Mouse (Mus musculus) forebrain, embryonic 15.5 days (tissue): ENCODE data around the gene Foxo1. TPM values are rescaled to one million over a fixed set of nuclear protein-coding genes. Genes with fewer than 3 reads are reported as not detected.

Experiments
- ATAC-seq: fragments of 200-750 bp; cut with Nextera tagmentation; replicated peaks from 2 replicates; pipeline ENCODE4 v1.8.0; 2017; ENCODE audit warnings: mild to moderate bottlenecking, moderate TSS enrichment, moderate library complexity
- H3K27ac ChIP-seq: fragments of 300-500 bp; sonication (generic); replicated peaks from 2 replicates; pipeline ENCODE4 v1.5.1; 2015; ENCODE audit warnings: mild to moderate bottlenecking, inconsistent platforms
- H3K27me3 ChIP-seq: fragments of 300-500 bp; sonication (generic); 2 replicates; pipeline ENCODE4 v1.6.1; 2015; ENCODE audit warnings: inconsistent platforms
- H3K36me3 ChIP-seq: fragments of 300-500 bp; sonication (generic); 2 replicates; pipeline ENCODE4 v1.6.1; 2015; ENCODE audit warnings: mild to moderate bottlenecking, inconsistent platforms
- H3K4me1 ChIP-seq: fragments of 300-500 bp; sonication (generic); 2 replicates; pipeline ENCODE4 v1.6.1; 2015; ENCODE audit warnings: inconsistent platforms
- H3K4me2 ChIP-seq: fragments of 300-500 bp; sonication (generic); replicated peaks from 2 replicates; pipeline ENCODE4 v1.6.1; 2015; ENCODE audit warnings: mild to moderate bottlenecking, inconsistent platforms
- H3K4me3 ChIP-seq: fragments of 300-500 bp; sonication (generic); 2 replicates; pipeline ENCODE4 v1.5.1; 2015; ENCODE audit warnings: mild to moderate bottlenecking, inconsistent platforms
- H3K9ac ChIP-seq: fragments of 300-500 bp; sonication (generic); replicated peaks from 2 replicates; pipeline ENCODE4 v1.6.1; 2015; ENCODE audit warnings: mild to moderate bottlenecking, inconsistent platforms
- H3K9me3 ChIP-seq: fragments of 300-500 bp; sonication (generic); 2 replicates; pipeline ENCODE4 v1.6.1; 2016; ENCODE audit warnings: inconsistent platforms
- WGBS: fragments of 180-500 bp; shearing (Covaris S2); methylation state at CpG from one replicate; pipeline ENCODE4 v1.1.7; 2015; ENCODE audit warnings: mixed read lengths; 5-methylcytosine and 5-hydroxymethylcytosine counted together
- polyA plus RNA-seq: library from polyadenylated mRNA; unstranded; fragments of >200 nt; fragmentation: Nextera tagmentation; extraction: Ambion mirVana; gene quantifications from 2 replicates; pipeline ENCODE4 v1.2.1, GENCODE M21; 2015

Foxo1 gene
- 3.6 and 3.8 TPM in 2 replicates for polyA plus RNA-seq

DNA sequence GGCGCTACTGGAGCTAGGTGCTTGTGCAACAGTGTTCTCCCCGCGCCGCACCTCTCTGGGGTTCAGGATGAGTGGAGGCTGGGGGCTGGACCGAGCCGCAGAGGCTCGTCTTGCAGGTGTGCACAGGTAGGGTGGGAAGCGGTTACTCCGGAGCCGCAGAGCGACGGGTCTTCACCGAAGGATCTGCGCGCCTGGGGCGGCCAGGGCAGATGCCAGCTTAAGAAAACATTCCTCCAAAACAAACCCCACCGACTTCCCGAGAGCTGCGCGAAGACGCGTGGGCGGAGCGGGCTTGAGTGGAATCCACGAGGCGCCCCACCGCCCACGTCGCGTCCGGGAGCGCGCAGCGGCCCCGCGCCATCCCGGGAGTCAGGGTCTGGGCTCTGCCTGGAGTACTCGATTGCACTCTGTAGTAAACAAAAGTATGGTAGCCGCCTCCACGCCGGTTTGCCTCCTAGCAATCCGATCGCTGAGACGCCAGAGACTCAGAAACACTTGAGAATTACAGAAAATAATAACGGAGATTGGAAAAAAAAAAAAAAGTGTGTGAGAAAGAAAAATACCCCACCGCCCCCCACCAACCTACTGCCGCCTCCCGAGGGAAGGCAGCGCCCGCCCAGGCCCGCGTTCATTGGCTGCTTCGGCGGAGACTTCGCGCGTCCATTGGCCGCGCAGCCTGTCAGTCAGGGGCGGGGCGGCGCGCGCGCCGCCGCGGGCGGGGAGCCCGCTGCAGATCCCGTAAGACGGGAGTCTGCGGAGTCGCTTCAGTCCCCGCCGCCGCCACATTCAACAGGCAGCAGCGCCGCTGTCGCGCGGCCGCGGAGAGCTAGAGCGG lies at the start of gene Foxo1:
TSS of gene Foxo1 (plus strand) at position 685 of the 835 bp plus-strand sequence.
- peak within 1 kb of the TSS; percentile 42; the same call in 1 of the 2 replicates for H3K27ac ChIP-seq
- WGBS = under 1% methylated on average over 83 of the region's 85 CpGs
- ATAC-seq = peak; percentile 98

DNA sequence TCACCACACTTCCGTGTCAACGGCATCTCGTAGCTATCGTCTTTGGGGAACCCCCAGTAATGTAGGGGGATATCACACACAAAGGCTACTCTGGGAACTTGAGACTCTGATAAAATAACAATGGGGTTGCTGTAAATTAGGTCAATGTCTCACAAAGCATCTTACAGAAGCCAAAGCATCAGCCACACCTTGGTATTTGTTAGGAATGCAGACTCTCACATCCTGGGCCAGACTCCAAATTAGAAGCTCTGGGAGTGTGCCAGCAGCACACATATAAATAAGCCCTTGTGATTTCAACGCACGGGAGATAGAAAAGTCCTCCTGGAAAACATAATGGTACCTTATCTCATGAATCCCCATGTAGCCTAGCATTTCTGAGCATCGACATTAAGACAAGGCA lies 49.3 kb upstream of the Foxo1 start:
- H3K4me2 ChIP-seq = no peak overlapping the region
- H3K4me3 ChIP-seq = no peak overlapping the region
- H3K27ac ChIP-seq = no peak overlapping the region
- no peaks in the 10 kb centered on the region for H3K36me3 ChIP-seq
- H3K27me3 ChIP-seq = no peaks in the 10 kb centered on the region
- no peaks in the 10 kb centered on the region for H3K9me3 ChIP-seq
- ATAC-seq = no peak
- no peaks in the 10 kb centered on the region for H3K4me1 ChIP-seq
- no peak overlapping the region for H3K9ac ChIP-seq
- 72% methylated on average over 7 of the region's 7 CpGs for WGBS

More for the DNA sequence above, at the start of gene Foxo1:
- Histone ChIP-seq H3K4me2 (peak within 1 kb of the TSS; percentile 92), H3K4me1 (peaks cover 37% of the 10 kb centered on the region), H3K36me3 (no peaks in the 10 kb centered on the region), H3K27me3 (peaks cover 36% of the 10 kb centered on the region), H3K9ac (peak within 1 kb of the TSS; percentile 61), H3K4me3 (peak within 1 kb of the TSS; percentile 94), H3K9me3 (no peaks in the 10 kb centered on the region)

DNA sequence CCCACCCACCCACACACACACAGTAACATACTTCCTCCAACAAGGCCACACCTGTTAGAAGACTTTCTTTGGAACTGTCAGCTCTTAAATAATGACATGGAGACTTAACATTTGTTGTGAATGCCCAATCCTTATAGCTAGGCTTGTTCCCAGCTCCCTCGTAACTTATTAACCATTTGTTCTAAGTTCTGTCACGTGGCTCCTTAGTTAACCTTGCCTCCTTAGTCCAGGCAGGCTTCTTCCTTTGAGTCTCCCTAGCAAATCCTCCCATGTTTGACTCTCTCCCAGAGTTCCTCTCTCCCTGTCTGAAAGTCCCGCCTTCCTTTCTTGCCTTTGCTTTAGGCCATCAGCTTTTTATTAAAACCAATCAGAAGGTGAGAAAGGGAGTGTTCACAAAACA lies 47.1 kb upstream of the Foxo1 start:
- Histone ChIP-seq H3K4me1 (no peaks in the 10 kb centered on the region), H3K4me3 (no peak overlapping the region), H3K4me2 (no peak overlapping the region), H3K27ac (no peak overlapping the region), H3K9me3 (no peaks in the 10 kb centered on the region), H3K9ac (no peak overlapping the region), H3K27me3 (no peaks in the 10 kb centered on the region), H3K36me3 (no peaks in the 10 kb centered on the region)
- ATAC-seq = no peak
- WGBS = 74% methylated on average over 3 of the region's 3 CpGs

DNA sequence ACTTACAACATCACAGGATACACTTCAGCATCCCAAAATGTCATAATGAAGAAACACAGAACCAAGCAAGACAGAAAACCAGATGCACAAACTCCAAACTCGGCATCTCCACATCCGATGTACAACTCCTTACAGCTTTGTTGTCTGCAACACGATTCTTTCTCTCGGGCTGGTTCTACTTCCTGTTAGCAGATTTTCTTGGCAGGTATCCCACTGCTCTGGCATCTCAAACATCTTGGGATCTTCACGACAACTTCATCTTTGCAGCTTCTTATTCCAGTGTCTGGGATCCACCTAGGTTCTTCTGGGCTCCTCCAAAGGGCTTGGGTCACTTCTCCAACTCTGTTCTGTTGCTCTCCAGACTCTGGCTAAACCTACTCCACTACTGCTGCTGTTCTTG lies 46.2 kb upstream of the Foxo1 start:
- H3K36me3 ChIP-seq = no peaks in the 10 kb centered on the region
- ATAC-seq = no peak
- H3K4me2 ChIP-seq = no peak overlapping the region
- 77% methylated on average over 5 of the region's 5 CpGs for WGBS
- H3K27me3 ChIP-seq = no peaks in the 10 kb centered on the region
- H3K4me3 ChIP-seq = no peak overlapping the region
- H3K4me1 ChIP-seq = no peaks in the 10 kb centered on the region
- no peak overlapping the region for H3K27ac ChIP-seq
- no peak overlapping the region for H3K9ac ChIP-seq
- no peaks in the 10 kb centered on the region for H3K9me3 ChIP-seq

DNA sequence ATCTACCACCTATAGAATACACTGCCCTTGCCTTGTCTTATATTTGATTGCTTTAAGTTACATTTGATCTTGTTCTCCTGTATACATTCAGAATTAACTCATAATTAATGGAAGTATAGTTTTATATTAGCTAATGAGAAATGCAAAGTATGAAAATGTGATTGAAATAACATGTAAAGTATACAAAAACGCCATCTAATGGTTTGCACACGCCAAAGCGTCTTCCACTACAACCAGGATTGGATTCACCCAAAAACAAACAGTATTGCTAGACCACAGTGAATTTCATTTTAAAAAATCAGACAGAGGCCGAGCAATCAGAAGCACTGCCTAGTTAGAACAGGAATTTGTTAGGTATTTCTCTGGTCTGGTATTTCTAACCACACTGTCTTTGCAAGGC lies 31.6 kb upstream of the Foxo1 start:
- ATAC-seq = no peak
- Histone ChIP-seq H3K36me3 (no peaks in the 10 kb centered on the region), H3K4me2 (no peak overlapping the region), H3K9me3 (no peaks in the 10 kb centered on the region), H3K27me3 (no peaks in the 10 kb centered on the region), H3K9ac (no peak overlapping the region), H3K27ac (no peak overlapping the region), H3K4me3 (no peak overlapping the region), H3K4me1 (no peaks in the 10 kb centered on the region)
- WGBS = 82% methylated on average over 4 of the region's 4 CpGs

DNA sequence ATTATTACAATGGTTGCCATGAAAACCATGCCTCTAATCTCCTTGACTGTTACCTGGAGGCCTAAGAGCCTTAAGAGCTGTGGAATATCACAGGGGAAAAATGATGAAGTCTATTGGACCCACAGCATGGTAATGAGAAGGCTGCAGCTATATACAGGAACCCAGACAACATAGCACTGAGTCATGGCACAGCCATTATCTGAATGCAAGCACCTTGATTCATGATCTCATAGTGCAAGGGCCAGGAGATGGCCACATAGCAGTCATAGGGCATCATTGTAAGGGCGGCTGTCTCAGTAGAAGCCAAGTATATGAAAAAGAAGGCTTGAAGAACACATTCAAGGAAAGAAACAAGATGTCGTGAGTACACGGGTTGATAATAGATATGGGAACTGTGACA lies 31.0 kb upstream of the Foxo1 start:
- H3K36me3 ChIP-seq = no peaks in the 10 kb centered on the region
- H3K9me3 ChIP-seq = no peaks in the 10 kb centered on the region
- H3K27me3 ChIP-seq = no peaks in the 10 kb centered on the region
- ATAC-seq = no peak
- no peaks in the 10 kb centered on the region for H3K4me1 ChIP-seq
- H3K4me2 ChIP-seq = no peak overlapping the region
- no peak overlapping the region for H3K9ac ChIP-seq
- no peak overlapping the region for H3K4me3 ChIP-seq
- 81% methylated on average over 3 of the region's 3 CpGs for WGBS
- no peak overlapping the region for H3K27ac ChIP-seq

DNA sequence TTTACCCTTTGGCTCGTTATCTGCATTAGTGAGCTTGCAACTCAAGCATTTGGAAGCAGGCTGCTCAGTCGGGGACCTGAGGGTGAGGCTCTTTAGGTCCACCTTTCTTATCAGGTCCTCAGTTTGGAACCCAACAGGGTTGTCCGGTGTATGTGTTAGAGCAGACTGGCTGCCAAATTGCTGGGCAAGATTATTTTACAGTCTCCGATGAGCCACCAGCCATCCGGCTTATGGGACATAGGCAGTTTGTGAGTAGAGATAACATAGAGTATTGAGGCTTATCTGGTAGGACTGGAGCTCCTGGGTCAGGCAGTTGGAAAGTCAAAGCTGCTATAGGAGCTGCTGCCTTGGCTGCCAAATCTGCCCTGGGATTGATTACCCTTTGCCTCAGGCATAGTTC lies 27.1 kb upstream of the Foxo1 start:
- no peak overlapping the region for H3K27ac ChIP-seq
- H3K4me2 ChIP-seq = no peak overlapping the region
- H3K9ac ChIP-seq = no peak overlapping the region
- no peak for ATAC-seq
- H3K4me1 ChIP-seq = no peaks in the 10 kb centered on the region
- no peaks in the 10 kb centered on the region for H3K27me3 ChIP-seq
- no peaks in the 10 kb centered on the region for H3K9me3 ChIP-seq
- H3K4me3 ChIP-seq = no peak overlapping the region
- WGBS = 77% methylated on average over 5 of the region's 5 CpGs
- no peaks in the 10 kb centered on the region for H3K36me3 ChIP-seq

DNA sequence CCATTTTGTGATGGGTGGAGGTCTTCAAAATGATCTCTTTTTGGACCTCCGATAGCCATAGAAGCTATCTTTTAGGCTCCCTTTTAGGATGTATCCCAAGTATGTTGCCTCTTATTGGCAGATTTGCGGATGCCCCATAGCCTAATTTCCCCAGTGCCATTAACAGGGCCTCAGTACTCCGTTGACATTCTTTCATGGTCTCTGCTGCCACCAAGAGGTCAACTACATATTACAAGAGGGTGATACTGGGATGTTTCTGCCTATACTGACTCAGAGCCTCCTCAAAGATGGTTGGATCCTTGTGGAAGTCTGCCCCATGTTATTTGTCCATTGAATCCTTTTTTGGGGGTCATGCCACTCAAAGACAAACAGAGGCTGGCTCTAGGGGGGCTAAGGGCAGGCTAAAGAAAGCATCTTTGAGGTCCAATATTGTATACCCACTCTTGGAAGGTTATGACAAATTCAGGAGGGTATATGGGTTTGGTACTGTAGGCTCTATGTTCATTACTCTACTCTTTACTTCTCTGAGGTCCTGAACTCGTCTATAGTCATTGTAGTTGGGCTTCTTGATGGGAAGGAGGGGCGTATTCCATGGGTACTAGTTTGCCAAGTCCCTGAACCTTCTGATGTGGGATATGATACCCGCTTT lies 25.6 kb upstream of the Foxo1 start:
- peak; percentile 78 for ATAC-seq
- no peaks in the 10 kb centered on the region for H3K27me3 ChIP-seq
- H3K36me3 ChIP-seq = no peaks in the 10 kb centered on the region
- H3K4me2 ChIP-seq = no peak overlapping the region
- no peaks in the 10 kb centered on the region for H3K4me1 ChIP-seq
- no peak overlapping the region for H3K4me3 ChIP-seq
- WGBS = 40% methylated on average over 6 of the region's 6 CpGs
- H3K9ac ChIP-seq = no peak overlapping the region
- H3K9me3 ChIP-seq = no peaks in the 10 kb centered on the region
- H3K27ac ChIP-seq = no peak overlapping the region

DNA sequence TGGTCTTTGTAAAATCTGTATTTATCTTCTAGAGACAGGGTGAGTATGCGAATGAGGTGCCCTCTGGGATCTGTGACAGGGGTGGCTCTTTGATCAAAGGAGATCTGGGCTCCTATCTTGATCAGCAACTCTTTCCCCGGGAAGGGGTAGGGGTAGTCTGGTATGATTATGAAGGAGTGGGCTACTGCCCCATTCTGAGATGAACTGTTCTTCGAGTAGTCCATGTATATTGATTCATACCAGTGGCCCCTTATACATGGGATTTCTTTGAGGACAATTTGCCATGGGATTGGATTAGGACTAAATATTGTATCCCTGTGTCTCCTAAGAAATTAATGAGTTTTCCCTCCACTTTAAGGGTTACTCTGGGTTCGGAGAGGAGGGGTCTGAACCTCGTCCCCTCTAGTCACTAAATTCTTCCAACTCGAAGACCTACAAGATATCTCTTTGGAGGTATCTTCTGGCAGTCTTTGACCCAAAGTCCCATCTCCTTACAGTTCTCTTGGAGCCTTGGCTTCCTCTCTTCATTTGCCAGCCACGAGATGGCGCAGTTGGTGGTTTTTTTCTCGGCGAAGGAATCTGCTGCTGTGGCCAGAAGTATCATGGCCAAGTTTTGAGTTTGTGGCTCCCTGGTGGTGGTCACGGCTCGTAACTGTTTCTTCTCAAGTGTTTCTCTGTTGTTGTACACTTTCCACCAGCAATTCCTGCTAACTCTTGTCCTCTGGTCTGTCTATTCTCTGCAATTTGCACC lies 24.7 kb upstream of the Foxo1 start:
- Histone ChIP-seq H3K9me3 (no peaks in the 10 kb centered on the region), H3K4me3 (no peak overlapping the region), H3K4me2 (no peak overlapping the region), H3K9ac (no peak overlapping the region), H3K27me3 (no peaks in the 10 kb centered on the region), H3K36me3 (no peaks in the 10 kb centered on the region), H3K27ac (no peak overlapping the region), H3K4me1 (no peaks in the 10 kb centered on the region)
- no peak for ATAC-seq
- WGBS = 55% methylated on average over 12 of the region's 12 CpGs

DNA sequence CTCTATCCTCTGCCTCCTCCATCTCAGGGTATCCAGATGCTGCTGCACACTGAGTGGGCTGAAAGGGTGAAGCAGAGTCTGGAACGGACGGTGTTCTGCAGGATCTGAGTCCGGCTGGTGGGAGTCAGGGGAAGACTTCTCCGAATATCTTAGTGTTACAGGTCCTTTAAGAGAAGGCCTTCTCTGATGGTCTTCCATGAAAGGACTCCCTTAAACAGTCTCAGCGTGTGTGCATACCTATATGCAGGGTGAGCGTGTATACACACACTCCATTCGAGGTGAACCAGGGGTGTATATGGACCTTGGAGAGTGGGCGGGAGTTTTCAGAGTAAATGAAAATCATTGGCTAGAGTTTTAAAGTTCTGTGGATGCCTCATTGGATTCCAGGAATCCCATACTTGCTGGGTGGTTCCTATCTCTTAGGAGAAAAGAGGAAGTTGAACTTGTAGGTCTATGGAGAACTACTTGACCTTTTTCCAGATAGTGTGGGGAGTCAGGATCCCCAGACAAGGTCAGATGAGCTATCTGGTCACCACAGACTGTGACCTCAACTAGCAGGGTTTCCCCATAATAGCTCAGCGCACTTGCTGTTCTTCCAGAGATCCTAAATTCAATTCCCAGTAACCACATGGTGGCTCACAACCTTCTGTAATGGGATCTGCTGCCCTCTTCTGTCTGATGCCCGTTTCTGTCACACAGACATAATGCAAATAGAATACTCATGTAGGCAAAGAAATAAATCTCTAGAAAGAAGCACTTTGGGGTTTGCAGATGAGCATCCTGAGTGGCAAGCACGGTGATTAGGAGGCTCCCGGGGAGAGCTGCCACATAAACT lies 21.9 kb upstream of the Foxo1 start:
- WGBS = 82% methylated on average over 12 of the region's 12 CpGs
- no peak overlapping the region for H3K27ac ChIP-seq
- no peaks in the 10 kb centered on the region for H3K4me1 ChIP-seq
- no peak overlapping the region for H3K9ac ChIP-seq
- H3K9me3 ChIP-seq = no peaks in the 10 kb centered on the region
- no peaks in the 10 kb centered on the region for H3K27me3 ChIP-seq
- H3K4me2 ChIP-seq = no peak overlapping the region
- H3K36me3 ChIP-seq = no peaks in the 10 kb centered on the region
- H3K4me3 ChIP-seq = no peak overlapping the region
- ATAC-seq = no peak

DNA sequence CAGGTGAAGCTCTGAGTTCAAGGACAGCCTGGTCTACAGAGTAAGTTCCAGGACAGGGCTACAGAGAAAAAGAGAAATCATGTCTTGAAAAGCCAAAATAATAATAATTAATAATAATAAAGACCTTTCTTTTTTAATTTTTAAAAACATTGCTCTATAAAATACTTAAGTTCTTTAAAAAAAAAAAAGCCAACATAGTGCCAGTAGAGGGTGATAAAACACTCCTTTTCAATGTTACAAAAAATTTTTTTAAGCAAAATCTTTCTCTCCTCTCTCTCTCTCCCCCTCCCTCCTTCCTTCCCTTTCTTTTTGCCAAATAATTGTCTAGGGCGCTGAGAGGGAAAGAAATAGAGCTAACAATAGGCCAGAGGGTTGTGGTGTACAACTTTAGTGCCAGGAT lies 17.0 kb upstream of the Foxo1 start:
- no peaks in the 10 kb centered on the region for H3K4me1 ChIP-seq
- no peaks in the 10 kb centered on the region for H3K9me3 ChIP-seq
- ATAC-seq = no peak
- no peak overlapping the region for H3K4me2 ChIP-seq
- no peaks in the 10 kb centered on the region for H3K27me3 ChIP-seq
- H3K27ac ChIP-seq = no peak overlapping the region
- 17% methylated on average over 1 of the region's 1 CpGs for WGBS
- H3K9ac ChIP-seq = no peak overlapping the region
- no peaks in the 10 kb centered on the region for H3K36me3 ChIP-seq
- no peak overlapping the region for H3K4me3 ChIP-seq
